ENCODE assay signal across 15 mouse cellular contexts in the genomic region with DNA sequence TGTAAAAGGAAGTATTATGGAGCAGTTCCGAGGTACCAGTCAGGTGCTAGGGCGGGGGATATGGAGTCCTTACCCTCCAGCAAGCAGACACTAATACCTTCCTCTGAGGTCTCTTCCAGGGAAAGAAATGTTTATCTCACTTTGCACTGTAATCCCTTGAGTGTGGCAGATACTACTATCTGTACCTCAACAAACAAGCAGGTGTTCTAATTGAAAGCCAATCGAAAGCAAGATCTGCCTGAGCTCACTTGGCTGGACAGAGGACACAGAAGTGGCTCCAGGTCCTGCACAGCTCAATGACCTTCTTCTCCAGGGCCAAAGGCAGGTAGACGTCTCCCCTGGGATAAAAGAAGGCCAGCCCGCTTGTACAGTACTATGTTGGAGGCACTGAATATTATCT. TPM values are rescaled to one million over a fixed set of nuclear protein-coding genes. Genes with fewer than 3 reads are reported as not detected.
DNase-seq lines count a peak whose midpoint lies in the region; ATAC-seq and TF ChIP-seq lines count a peak whose summit lies in the region.
"Had no signal": no experiment of that assay in that cellular context is flagged by ENCODE, and none has a peak within 500 bp of the region (broad histone marks: within the 10 kb centered on the region; RNA-seq: fewer than 3 reads in every experiment).

No protein-coding gene starts in this region.

- H3K27ac ChIP-seq in heart, embryonic 10.5 days, result peak overlapping the region; percentile 62
- H3K27ac ChIP-seq in lung, embryonic 15.5 days, result peak overlapping the region; percentile 62
- H3K27ac ChIP-seq in intestine, postnatal 0 days (ENCODE audit: low read depth, low read length), result peak overlapping the region; percentile 36
- H3K27ac ChIP-seq in stomach, embryonic 15.5 days, result peak overlapping the region; percentile 63
- H3K27ac ChIP-seq: midbrain, embryonic 10.5 days; neural tube, embryonic 15.5 days had no signal

- TF ChIP-seq CTCF in lung, adult 2 months (IDR thresholded peaks at IDR 0.05; ENCODE audit: insufficient read depth, low read length), result no peak
- no peak for TF ChIP-seq CTCF in intestine, postnatal 0 days (IDR thresholded peaks at IDR 0.05; ENCODE audit: low read depth)

- H3K4me1 ChIP-seq in heart, embryonic 10.5 days, result peaks cover 58% of the 10 kb centered on the region
- peaks cover 71% of the 10 kb centered on the region for H3K4me1 ChIP-seq in lung, embryonic 15.5 days
- H3K4me1 ChIP-seq in lung, adult 2 months (ENCODE audit: control insufficient read depth, insufficient read depth, low read length), result peaks cover 27% of the 10 kb centered on the region
- peaks cover 14% of the 10 kb centered on the region for H3K4me1 ChIP-seq in intestine, postnatal 0 days (replicated peaks; ENCODE audit: control insufficient read depth, insufficient read depth, low read length)
- peaks cover 54% of the 10 kb centered on the region for H3K4me1 ChIP-seq in stomach, embryonic 15.5 days

- no peak for DNase-seq in heart, embryonic 10.5 days (ENCODE audit: low spot score)
- no peak for DNase-seq in heart, adult 9 months (ENCODE audit: low spot score in 2 of 2)
- DNase-seq in lung, adult 2 months, result no peak
- DNase-seq in adipocyte (ENCODE audit: low spot score), result no peak
- DNase-seq in kidney, postnatal 4 days, result no peak
- DNase-seq: gastrocnemius, postnatal 36 days; kidney, adult 11 months had no signal

- H3K9ac ChIP-seq in lung, embryonic 15.5 days, result no peak overlapping the region
- no peak overlapping the region for H3K9ac ChIP-seq in intestine, postnatal 0 days (ENCODE audit: low read depth, low read length)
- no peak overlapping the region for H3K9ac ChIP-seq in stomach, embryonic 15.5 days
- H3K9ac ChIP-seq: embryonic facial prominence, embryonic 15.5 days; limb, embryonic 15.5 days; neural tube, embryonic 15.5 days had no signal

- TF ChIP-seq POLR2A in lung, adult 2 months (IDR thresholded peaks at IDR 0.05; ENCODE audit: borderline replicate concordance, extremely low read depth, low read depth, low read length), result no peak

- no peaks in the 10 kb centered on the region; the same call in 1 of the 2 replicates for H3K36me3 ChIP-seq in heart, embryonic 10.5 days
- H3K36me3 ChIP-seq in lung, embryonic 15.5 days, result no peaks in the 10 kb centered on the region
- 0 out of 2 replicates have a peak, but pooled peaks cover 6% of the 10 kb centered on the region for H3K36me3 ChIP-seq in intestine, postnatal 0 days (ENCODE audit: control insufficient read depth, insufficient read depth)
- H3K36me3 ChIP-seq in stomach, embryonic 15.5 days, result no peaks in the 10 kb centered on the region
- H3K36me3 ChIP-seq: embryonic facial prominence, embryonic 15.5 days; limb, embryonic 15.5 days; midbrain, embryonic 10.5 days; neural tube, embryonic 15.5 days had no signal

- no peak overlapping the region for H3K4me2 ChIP-seq in lung, embryonic 15.5 days
- H3K4me2 ChIP-seq in intestine, postnatal 0 days (replicated peaks; ENCODE audit: low read depth), result no peak overlapping the region
- H3K4me2 ChIP-seq in stomach, embryonic 15.5 days, result 0 out of 2 replicates have a peak overlapping the region, but pooled peaks have one; percentile 4
- H3K4me2 ChIP-seq: embryonic facial prominence, embryonic 15.5 days; limb, embryonic 15.5 days; neural tube, embryonic 15.5 days had no signal

- ATAC-seq in lung, embryonic 15.5 days (ENCODE audit: borderline replicate concordance, extremely low read depth, low FRiP score, low TSS enrichment), result no peak
- ATAC-seq in intestine, postnatal 0 days, result no peak
- no peak for ATAC-seq in stomach, embryonic 15.5 days (ENCODE audit: insufficient read depth, low FRiP score, low read depth)

- H3K9me3 ChIP-seq in heart, embryonic 10.5 days, result no peaks in the 10 kb centered on the region
- H3K9me3 ChIP-seq in lung, embryonic 15.5 days, result no peaks in the 10 kb centered on the region
- H3K9me3 ChIP-seq in intestine, postnatal 0 days (ENCODE audit: control insufficient read depth), result no peaks in the 10 kb centered on the region
- no peaks in the 10 kb centered on the region for H3K9me3 ChIP-seq in stomach, embryonic 15.5 days
- H3K9me3 ChIP-seq: embryonic facial prominence, embryonic 15.5 days; G1E; limb, embryonic 15.5 days; midbrain, embryonic 10.5 days; neural tube, embryonic 15.5 days had no signal

- no peaks in the 10 kb centered on the region for H3K27me3 ChIP-seq in heart, embryonic 10.5 days (ENCODE audit: insufficient read depth, poor library complexity, severe bottlenecking)
- H3K27me3 ChIP-seq in lung, embryonic 15.5 days, result no peaks in the 10 kb centered on the region
- no peaks in the 10 kb centered on the region for H3K27me3 ChIP-seq in intestine, postnatal 0 days (replicated peaks; ENCODE audit: control insufficient read depth, insufficient read depth, low read length)
- H3K27me3 ChIP-seq in stomach, embryonic 15.5 days (replicated peaks), result no peaks in the 10 kb centered on the region
- H3K27me3 ChIP-seq: embryonic facial prominence, embryonic 15.5 days; limb, embryonic 15.5 days; neural tube, embryonic 15.5 days had no signal

- no peak overlapping the region for H3K4me3 ChIP-seq in heart, embryonic 10.5 days
- H3K4me3 ChIP-seq in lung, embryonic 15.5 days, result no peak overlapping the region
- H3K4me3 ChIP-seq in lung, adult 2 months (replicated peaks; ENCODE audit: extremely low read depth, low read depth, low read length), result no peak overlapping the region
- H3K4me3 ChIP-seq in intestine, postnatal 0 days (ENCODE audit: low read depth, low read length), result no peak overlapping the region
- no peak overlapping the region for H3K4me3 ChIP-seq in stomach, embryonic 15.5 days (replicated peaks)
- H3K4me3 ChIP-seq: embryonic facial prominence, embryonic 15.5 days; limb, embryonic 15.5 days; midbrain, embryonic 10.5 days; neural tube, embryonic 15.5 days had no signal

- 76% methylated on average over 5 of the region's 5 CpGs for WGBS in heart, embryonic 10.5 days
- WGBS in lung, embryonic 15.5 days, result 80% methylated on average over 5 of the region's 5 CpGs
- WGBS in lung, adult 2 months, result 85% methylated on average over 5 of the region's 5 CpGs
- 46% methylated on average over 5 of the region's 5 CpGs for WGBS in intestine, postnatal 0 days
- WGBS in stomach, embryonic 15.5 days, result 79% methylated on average over 5 of the region's 5 CpGs

RNA-seq across cellular contexts. Expression of a gene that starts 9.0 kb away (rescaled TPM):
- polyA plus RNA-seq in heart, embryonic 10.5 days (2016; fragmentation: Nextera tagmentation; extraction: Ambion mirVana), result 16.0 and 18.4 TPM in 2 replicates
- polyA plus RNA-seq in lung, embryonic 15.5 days (2015; fragmentation: Nextera tagmentation; extraction: Ambion mirVana), result 36.4 and 37.4 TPM in 2 replicates
- 18.2 and 18.4 TPM in 2 replicates for polyA plus RNA-seq in lung, adult 2 months (2012; rRNA removed)
- polyA plus RNA-seq in intestine, postnatal 0 days (2015; fragmentation: Nextera tagmentation; extraction: Ambion mirVana), result 242 and 257 TPM in 2 replicates
- polyA plus RNA-seq in stomach, embryonic 15.5 days (2015; fragmentation: Nextera tagmentation; extraction: Ambion mirVana), result 45.7 and 59.4 TPM in 2 replicates
